Mouse (Mus musculus) kidney, embryonic 14.5 days (tissue): ENCODE data around the gene Ino80. TPM values are rescaled to one million over a fixed set of nuclear protein-coding genes. Genes with fewer than 3 reads are reported as not detected.

ENCODE experiments used
- ATAC-seq: fragments of 200-750 bp; cut with Nextera tagmentation; 2 replicates; pipeline ENCODE4 v1.8.0; 2017; ENCODE audit warnings: moderate number of reproducible peaks, mild to moderate bottlenecking, moderate TSS enrichment, moderate library complexity; ENCODE audit not compliant: low FRiP score, low TSS enrichment
- H3K27ac ChIP-seq: fragments of 300-500 bp; sonication (generic); 2 replicates; pipeline ENCODE4 v1.5.1; 2014; ENCODE audit warnings: low read depth, mild to moderate bottlenecking, low read length, moderate library complexity, mixed read lengths
- H3K27me3 ChIP-seq: fragments of 300-500 bp; sonication (generic); 2 replicates; pipeline ENCODE4 v1.6.1; 2014; ENCODE audit warnings: mild to moderate bottlenecking, low read length; ENCODE audit not compliant: control insufficient read depth, insufficient read depth
- H3K36me3 ChIP-seq: fragments of 300-500 bp; sonication (generic); 2 replicates; pipeline ENCODE4 v1.6.1; 2014; ENCODE audit warnings: low read length, mixed read lengths; ENCODE audit not compliant: control insufficient read depth, insufficient read depth
- H3K4me1 ChIP-seq: fragments of 300-500 bp; sonication (generic); 2 replicates; pipeline ENCODE4 v1.6.1; 2014; ENCODE audit warnings: low read length, mixed read lengths; ENCODE audit not compliant: control insufficient read depth, insufficient read depth
- H3K4me2 ChIP-seq: fragments of 300-500 bp; sonication (generic); replicated peaks from 2 replicates; pipeline ENCODE4 v1.6.1; 2014; ENCODE audit warnings: low read depth, mild to moderate bottlenecking, low read length
- H3K4me3 ChIP-seq: fragments of 300-500 bp; sonication (generic); 2 replicates; pipeline ENCODE4 v1.5.1; 2014; ENCODE audit warnings: mild to moderate bottlenecking, low read length
- H3K9ac ChIP-seq: fragments of 300-500 bp; sonication (generic); 2 replicates; pipeline ENCODE4 v1.6.1; 2014; ENCODE audit warnings: low read depth, mild to moderate bottlenecking, low read length, moderate library complexity
- H3K9me3 ChIP-seq: fragments of 300-500 bp; sonication (generic); 2 replicates; pipeline ENCODE4 v1.6.1; 2016; ENCODE audit warnings: low read length; ENCODE audit not compliant: control insufficient read depth
- WGBS: fragments of 180-500 bp; shearing (Covaris S2); extraction: QIAGEN DNeasy Blood & Tissue Kit; methylation state at CpG from one replicate; pipeline ENCODE4 v1.1.7; 2014; 5-methylcytosine and 5-hydroxymethylcytosine counted together
- polyA plus RNA-seq: library from polyadenylated mRNA; unstranded; fragments of >200 nt; fragmentation: Nextera tagmentation; extraction: Ambion mirVana; gene quantifications from 2 replicates; pipeline ENCODE4 v1.2.1, GENCODE M21; 2014

Gene Ino80
- polyA plus RNA-seq, 1 experiment from 2014 or later, result 8.4 TPM

- Histone ChIP-seq H3K4me2 (peak overlapping the region; percentile 59), H3K9me3 (no peaks in the 10 kb centered on the region), H3K36me3 (peaks cover 3% of the 10 kb centered on the region; the same call in 1 of the 2 replicates), H3K27me3 (no peaks in the 10 kb centered on the region), H3K27ac (no peak overlapping the region; the same call in 1 of the 2 replicates), H3K4me1 (peaks cover 7% of the 10 kb centered on the region), H3K9ac (peak overlapping the region; percentile 98; the same call in 1 of the 2 replicates), H3K4me3 (peak overlapping the region; percentile 55)
- no peak for ATAC-seq
- 15% methylated on average over 7 of the region's 7 CpGs for WGBS
These were observed 1.3 kb downstream of the Ino80 start for GRCm38 (mm10) chr2:119476166-119476565.

DNA sequence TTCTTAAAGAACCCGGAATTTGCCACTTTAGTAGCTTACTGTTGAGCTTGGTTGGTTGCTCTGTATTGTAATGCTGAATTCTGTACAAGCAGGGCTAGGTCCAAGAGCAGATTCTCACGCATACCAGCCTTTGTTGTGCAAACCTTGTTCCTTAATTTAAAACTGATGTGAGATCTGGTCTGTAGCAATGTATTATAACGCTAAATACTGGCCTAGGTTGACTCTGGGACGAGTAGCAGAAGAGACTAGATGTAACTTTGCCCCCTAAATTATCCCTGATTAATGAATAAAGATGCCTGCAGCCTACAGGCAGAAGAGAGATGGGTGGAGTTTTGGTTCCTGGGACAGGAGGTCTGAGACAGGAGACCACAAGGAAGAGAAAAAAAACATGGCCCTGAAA lies 13.5 kb downstream of the Ino80 start:
- Histone ChIP-seq H3K27ac (no peak overlapping the region), H3K4me2 (no peak overlapping the region), H3K4me3 (no peak overlapping the region), H3K4me1 (no peaks in the 10 kb centered on the region), H3K9me3 (no peaks in the 10 kb centered on the region), H3K9ac (no peak overlapping the region), H3K27me3 (no peaks in the 10 kb centered on the region), H3K36me3 (no peaks in the 10 kb centered on the region; the same call in 1 of the 2 replicates)
- WGBS, result 66% methylated on average over 4 of the region's 4 CpGs
- ATAC-seq, result no peak

GRCm38 (mm10) chr2:119463114-119463775 lies 14.2 kb downstream of the Ino80 start:
- 90% methylated on average over 5 of the region's 5 CpGs for WGBS
- Histone ChIP-seq H3K27me3 (no peaks in the 10 kb centered on the region), H3K9me3 (no peaks in the 10 kb centered on the region), H3K4me3 (no peak overlapping the region), H3K9ac (no peak overlapping the region), H3K4me2 (no peak overlapping the region), H3K4me1 (no peaks in the 10 kb centered on the region), H3K27ac (no peak overlapping the region), H3K36me3 (no peaks in the 10 kb centered on the region; the same call in 1 of the 2 replicates)
- no peak for ATAC-seq

DNA sequence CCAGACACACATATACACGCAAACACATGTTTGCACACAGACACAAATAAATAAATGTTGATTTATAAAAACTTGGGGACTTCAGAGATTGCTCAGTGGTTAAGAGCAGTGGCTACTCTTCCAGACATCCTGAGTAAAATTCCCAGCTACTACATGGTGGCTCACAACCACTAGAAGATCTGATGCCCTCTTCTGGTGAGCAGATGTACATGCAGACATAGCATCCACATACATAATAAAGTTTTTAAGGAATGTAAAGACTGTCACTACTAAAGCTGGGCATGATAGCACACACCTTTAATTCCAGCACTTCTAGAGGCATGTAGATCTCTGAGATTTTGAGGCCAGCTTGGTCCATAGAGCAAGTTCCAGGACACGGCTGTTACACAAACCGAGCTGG lies 16.5 kb downstream of the Ino80 start:
- Histone ChIP-seq H3K27ac (no peak overlapping the region), H3K36me3 (peaks cover 8% of the 10 kb centered on the region), H3K9me3 (no peaks in the 10 kb centered on the region), H3K4me1 (no peaks in the 10 kb centered on the region), H3K9ac (no peak overlapping the region), H3K4me2 (no peak overlapping the region), H3K27me3 (no peaks in the 10 kb centered on the region), H3K4me3 (no peak overlapping the region)
- ATAC-seq, result no peak
- WGBS, result 92% methylated on average over 3 of the region's 3 CpGs

DNA sequence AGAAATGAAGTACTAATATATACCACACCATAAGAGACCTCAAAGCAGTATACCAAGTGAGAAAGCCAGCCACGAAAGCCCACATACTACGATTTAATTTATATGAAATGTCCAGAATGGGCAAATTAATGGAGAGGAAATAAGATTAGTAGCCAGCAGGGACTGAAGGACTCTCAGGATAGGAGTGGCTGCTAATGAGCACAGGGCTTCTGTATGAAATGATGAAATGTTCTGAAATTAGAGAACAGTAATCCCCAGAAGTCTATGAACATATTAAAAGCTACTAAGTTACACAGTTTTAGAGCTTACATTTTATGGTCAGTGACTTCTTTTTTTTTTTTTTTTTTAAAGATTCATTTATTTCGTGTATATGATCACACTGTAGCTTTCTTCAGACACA lies 22.9 kb downstream of the Ino80 start:
- Histone ChIP-seq H3K9ac (no peak overlapping the region), H3K36me3 (peaks cover 64% of the 10 kb centered on the region), H3K27me3 (no peaks in the 10 kb centered on the region), H3K27ac (no peak overlapping the region), H3K4me3 (no peak overlapping the region), H3K4me1 (no peaks in the 10 kb centered on the region), H3K9me3 (no peaks in the 10 kb centered on the region), H3K4me2 (no peak overlapping the region)
- 95% methylated on average over 3 of the region's 3 CpGs for WGBS
- no peak for ATAC-seq

DNA sequence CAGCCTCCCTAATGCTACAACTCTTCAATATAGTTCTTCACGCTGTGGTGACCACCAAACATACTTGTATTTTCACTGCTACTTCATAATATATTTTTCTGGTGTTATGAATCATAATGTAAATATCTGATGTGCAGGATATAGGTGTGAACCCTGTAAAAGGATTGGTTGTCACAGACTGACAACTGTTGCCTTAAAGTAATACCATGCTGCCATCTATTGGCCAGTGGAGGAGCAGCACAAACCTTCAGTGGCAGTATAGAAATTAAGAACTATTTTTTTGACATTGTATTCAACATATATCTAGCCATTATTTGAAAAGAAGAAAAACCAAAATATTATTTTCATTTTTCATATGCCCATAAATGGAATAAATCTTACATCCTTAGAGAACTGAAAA lies 40.5 kb downstream of the Ino80 start:
- no peaks in the 10 kb centered on the region for H3K27me3 ChIP-seq
- H3K4me1 ChIP-seq, result no peaks in the 10 kb centered on the region
- peak; percentile 52; the same call in 1 of the 2 replicates for ATAC-seq
- no peak overlapping the region for H3K4me2 ChIP-seq
- no peak overlapping the region for H3K4me3 ChIP-seq
- H3K9ac ChIP-seq, result no peak overlapping the region
- peaks cover 55% of the 10 kb centered on the region for H3K36me3 ChIP-seq
- no peaks in the 10 kb centered on the region for H3K9me3 ChIP-seq
- 93% methylated on average over 1 of the region's 1 CpGs for WGBS
- H3K27ac ChIP-seq, result no peak overlapping the region

DNA sequence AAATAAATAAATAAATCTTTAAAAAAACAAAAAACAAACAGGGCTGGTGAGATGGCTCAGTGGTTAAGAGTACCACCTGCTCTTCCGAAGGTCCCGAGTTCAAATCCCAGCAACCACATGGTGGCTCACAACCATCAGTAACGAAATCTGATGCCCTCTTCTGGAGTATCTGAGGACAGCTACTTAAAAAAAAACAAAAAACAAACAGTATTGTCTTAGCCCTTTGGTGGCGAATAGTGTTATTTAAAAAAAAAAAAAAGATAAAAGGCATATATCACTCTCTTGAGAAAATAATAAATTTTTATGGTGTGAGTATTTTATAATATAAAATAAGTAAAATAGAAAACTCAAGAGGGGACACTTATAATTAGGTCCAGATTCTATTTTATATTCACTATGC lies 41.0 kb downstream of the Ino80 start:
- WGBS, result 91% methylated on average over 4 of the region's 4 CpGs
- no peak for ATAC-seq

DNA sequence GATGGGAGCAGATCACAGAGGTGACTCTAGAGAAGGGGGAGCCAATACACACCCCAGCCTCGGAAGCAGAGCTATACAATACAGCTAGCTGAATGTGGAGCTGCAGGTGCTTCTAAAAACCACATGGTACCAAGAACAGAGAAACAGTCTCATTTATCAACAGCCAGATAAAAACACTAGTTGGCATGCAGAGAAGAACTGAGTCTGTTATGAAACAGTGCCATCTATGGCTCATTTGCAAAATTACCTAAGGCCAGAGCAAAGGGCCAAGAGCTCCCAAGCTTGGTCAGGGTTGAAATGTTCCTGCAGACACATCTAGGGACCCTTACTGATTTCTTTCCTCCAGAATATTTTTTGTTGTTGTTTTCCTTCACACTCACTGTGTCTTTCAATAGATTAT lies 63.7 kb downstream of the Ino80 start:
- Histone ChIP-seq H3K9ac (no peak overlapping the region), H3K9me3 (no peaks in the 10 kb centered on the region), H3K27me3 (no peaks in the 10 kb centered on the region), H3K4me1 (0 out of 2 replicates have a peak, but pooled peaks cover 2% of the 10 kb centered on the region), H3K36me3 (peaks cover 77% of the 10 kb centered on the region), H3K4me2 (no peak overlapping the region), H3K27ac (no peak overlapping the region), H3K4me3 (no peak overlapping the region)
- no peak for ATAC-seq
- 64% methylated on average over 1 of the region's 1 CpGs for WGBS

More for the DNA sequence above, 41.0 kb downstream of the Ino80 start:
- Histone ChIP-seq H3K9ac (no peak overlapping the region), H3K4me2 (no peak overlapping the region), H3K4me3 (no peak overlapping the region), H3K27me3 (no peaks in the 10 kb centered on the region), H3K9me3 (no peaks in the 10 kb centered on the region), H3K4me1 (no peaks in the 10 kb centered on the region), H3K27ac (no peak overlapping the region), H3K36me3 (peaks cover 54% of the 10 kb centered on the region)

GRCm38 (mm10) chr2:119411674-119412073 lies 65.8 kb downstream of the Ino80 start:
- Histone ChIP-seq H3K4me3 (no peak overlapping the region), H3K27me3 (no peaks in the 10 kb centered on the region), H3K4me2 (no peak overlapping the region), H3K9me3 (no peaks in the 10 kb centered on the region), H3K4me1 (0 out of 2 replicates have a peak, but pooled peaks cover 2% of the 10 kb centered on the region), H3K9ac (no peak overlapping the region), H3K36me3 (peaks cover 78% of the 10 kb centered on the region), H3K27ac (no peak overlapping the region)
- WGBS, result 67% methylated on average over 2 of the region's 2 CpGs
- ATAC-seq, result no peak
